Mouse (Mus musculus) erythroblast, embryonic 14.5 days (primary cell): ENCODE measurements at regions not wholly inside any gene's neighbourhood (a gene's known extent, or its start where the extent isn't known, plus 50 kb on each side); places are given as distances from the start of the nearest gene placed in this dataset.

Experiments used
- GATA1 ChIP-seq: IDR thresholded peaks from 2 replicates; pipeline ENCODE4 v1.6.1; 2012; ENCODE audit warnings: low read length, inconsistent platforms, mixed read lengths
- TAL1 ChIP-seq: IDR thresholded peaks from 3 replicates; pipeline ENCODE4 v1.6.1; 2012; ENCODE audit warnings: low read length, inconsistent platforms, mixed read lengths

- TF ChIP-seq GATA1 (no peak), TAL1 (no peak)
Measured at GRCm38 (mm10) chr11:117552430-117552969, 68.3 kb downstream of the Gm11733 start.
